Mouse (Mus musculus) MEL (cell line): ENCODE measurements around the gene Msantd1. TPM values are rescaled to one million over a fixed set of nuclear protein-coding genes. Genes with fewer than 3 reads are reported as not detected.
"Not testable (repeated sequence)": the region's sequence is repeated elsewhere in the genome, so short reads cannot be mapped to it uniquely, and the experiment has no call there.

Source experiments
- DNase-seq: peaks from one replicate; pipeline ENCODE4 v3.0.0; 2011; ENCODE audit warnings: low read depth, low spot score
- H3K27ac ChIP-seq: 2 replicates; pipeline ENCODE4 v1.5.1; 2012; ENCODE audit warnings: low read depth, mild to moderate bottlenecking, control low read depth, low read length, moderate library complexity; ENCODE audit not compliant: control insufficient read depth
- H3K27me3 ChIP-seq, 2 experiments: fragments of 150-350 bp in 1 of 2; sonication (generic) in 1 of 2; 2 replicates each; pipeline ENCODE4 v1.6.1; 2012; ENCODE audit warnings: low read length in 2 of 2, mild to moderate bottlenecking in 2 of 2, improper control_type of control experiment in 1 of 2, moderate library complexity in 1 of 2; ENCODE audit not compliant: insufficient read depth in 2 of 2, control insufficient read depth in 1 of 2
- H3K36me3 ChIP-seq, 2 experiments: 2 replicates each; pipeline ENCODE4 v1.6.1; 2012 to 2014; ENCODE audit warnings: low read length in 2 of 2, improper control_type of control experiment in 1 of 2, inconsistent platforms in 1 of 2, mild to moderate bottlenecking in 1 of 2; ENCODE audit not compliant: insufficient read depth in 2 of 2, control insufficient read depth in 1 of 2
- H3K4me1 ChIP-seq, 2 experiments: fragments of 150-350 bp in 1 of 2; sonication (generic) in 1 of 2; 2 replicates each; pipeline ENCODE4 v1.6.1; 2012; ENCODE audit warnings: low read length in 2 of 2, improper control_type of control experiment in 1 of 2, mild to moderate bottlenecking in 1 of 2; ENCODE audit not compliant: insufficient read depth in 2 of 2, control insufficient read depth in 1 of 2
- H3K4me3 ChIP-seq, 2 experiments: fragments of 150-350 bp in 1 of 2; sonication (generic) in 1 of 2; 2 replicates each; pipeline ENCODE4 v1.5.1; 2012; ENCODE audit warnings: low read depth in 2 of 2, low read length in 2 of 2, mild to moderate bottlenecking in 2 of 2, moderate library complexity in 2 of 2, control low read depth in 1 of 2, improper control_type of control experiment in 1 of 2; ENCODE audit not compliant: control insufficient read depth in 1 of 2, insufficient read depth in 1 of 2
- H3K79me2 ChIP-seq: 2 replicates; pipeline ENCODE4 v1.6.1; 2012; ENCODE audit warnings: mild to moderate bottlenecking, low read length, moderate library complexity; ENCODE audit not compliant: control insufficient read depth, poor library complexity, insufficient read depth
- H3K9ac ChIP-seq: 2 replicates; pipeline ENCODE4 v1.6.1; 2012; ENCODE audit warnings: low read depth, mild to moderate bottlenecking, control low read depth, low read length, moderate library complexity; ENCODE audit not compliant: control insufficient read depth, poor library complexity, severe bottlenecking
- H3K9me3 ChIP-seq: fragments of 150-350 bp; sonication (generic); replicated peaks from 2 replicates; pipeline ENCODE4 v1.6.1; 2012; ENCODE audit warnings: mild to moderate bottlenecking, low read length, improper control_type of control experiment, moderate library complexity; ENCODE audit not compliant: insufficient read depth
- CHD1 ChIP-seq: IDR thresholded peaks from 2 replicates; pipeline ENCODE4 v1.6.1; 2012; ENCODE audit warnings: low read depth, mild to moderate bottlenecking, inconsistent platforms, low read length, improper control_type of control experiment
- CHD2 ChIP-seq: IDR thresholded peaks from 2 replicates; pipeline ENCODE4 v1.6.1; 2011; ENCODE audit warnings: low read length, improper control_type of control experiment
- EP300 ChIP-seq, 2 experiments: IDR thresholded peaks; 2 replicates each; pipeline ENCODE4 v1.6.1; 2011; ENCODE audit warnings: improper control_type of control experiment in 2 of 2, low read length in 2 of 2, low read depth in 1 of 2, mild to moderate bottlenecking in 1 of 2
- ETS1 ChIP-seq: IDR thresholded peaks from 2 replicates; pipeline ENCODE4 v1.6.1; 2012; ENCODE audit warnings: low read depth, mild to moderate bottlenecking, inconsistent platforms, low read length, improper control_type of control experiment, moderate library complexity
- GABPA ChIP-seq: IDR thresholded peaks from 2 replicates; pipeline ENCODE4 v1.6.1; 2012; ENCODE audit warnings: low read depth, mild to moderate bottlenecking, inconsistent platforms, low read length, improper control_type of control experiment, moderate library complexity
- GATA1 ChIP-seq: IDR thresholded peaks from 2 replicates; pipeline ENCODE4 v1.6.1; 2011; ENCODE audit warnings: low read depth, low read length, improper control_type of control experiment
- JUND ChIP-seq: IDR thresholded peaks from 2 replicates; pipeline ENCODE4 v1.6.1; 2011; ENCODE audit warnings: low read depth, mild to moderate bottlenecking, improper control_type of control experiment, low read length
- MAFK ChIP-seq: IDR thresholded peaks from 2 replicates; pipeline ENCODE4 v1.6.1; 2011; ENCODE audit warnings: low read depth, mild to moderate bottlenecking, low read length, improper control_type of control experiment, borderline replicate concordance
- MEF2A ChIP-seq: IDR thresholded peaks from 2 replicates; pipeline ENCODE4 v1.6.1; 2014; ENCODE audit warnings: low read depth, mild to moderate bottlenecking, inconsistent platforms, low read length, improper control_type of control experiment; ENCODE audit not compliant: poor library complexity, insufficient replicate concordance, severe bottlenecking; ENCODE audit errors: extremely low read depth
- MXI1 ChIP-seq: IDR thresholded peaks from 2 replicates; pipeline ENCODE4 v1.6.1; 2011; ENCODE audit warnings: mild to moderate bottlenecking, low read depth, low read length, improper control_type of control experiment
- POLR2A ChIP-seq, 2 experiments: IDR thresholded peaks; 2 replicates each; pipeline ENCODE4 v1.6.1; 2011 to 2012; ENCODE audit warnings: low read length in 2 of 2, mild to moderate bottlenecking in 2 of 2, control low read depth in 1 of 2, improper control_type of control experiment in 1 of 2, low read depth in 1 of 2, moderate library complexity in 1 of 2; ENCODE audit not compliant: control insufficient read depth in 1 of 2, insufficient read depth in 1 of 2, poor library complexity in 1 of 2
- POLR2AphosphoS2 ChIP-seq: IDR thresholded peaks from 2 replicates; pipeline ENCODE4 v1.6.1; 2011; ENCODE audit warnings: low read length, improper control_type of control experiment
- POLR2AphosphoS5 ChIP-seq: IDR thresholded peaks from 2 replicates; pipeline ENCODE4 v1.6.1; 2012; ENCODE audit warnings: low read depth, borderline replicate concordance, mild to moderate bottlenecking, inconsistent platforms, low read length, moderate library complexity, mixed read lengths
- SMC3 ChIP-seq: IDR thresholded peaks from 2 replicates; pipeline ENCODE4 v1.6.1; 2011; ENCODE audit warnings: low read depth, low read length, improper control_type of control experiment
- TAL1 ChIP-seq: IDR thresholded peaks from 2 replicates; pipeline ENCODE4 v1.6.1; 2012; ENCODE audit warnings: mild to moderate bottlenecking, inconsistent platforms, low read length, moderate library complexity, mixed read lengths
- TBP ChIP-seq: IDR thresholded peaks from 2 replicates; pipeline ENCODE4 v1.8.0; 2011; ENCODE audit warnings: low read depth, low read length, improper control_type of control experiment
- TCF12 ChIP-seq: IDR thresholded peaks from 2 replicates; pipeline ENCODE4 v1.6.1; 2014; ENCODE audit warnings: low read depth, mild to moderate bottlenecking, inconsistent platforms, low read length, improper control_type of control experiment, moderate library complexity
- UBTF ChIP-seq: IDR thresholded peaks from 2 replicates; pipeline ENCODE4 v1.6.1; 2012; ENCODE audit warnings: low read depth, mild to moderate bottlenecking, inconsistent platforms, low read length, improper control_type of control experiment, moderate library complexity, borderline replicate concordance; ENCODE audit not compliant: insufficient read depth
- USF2 ChIP-seq, 2 experiments: IDR thresholded peaks; 2 replicates each; pipeline ENCODE4 v1.6.1; 2011 to 2012; ENCODE audit warnings: improper control_type of control experiment in 2 of 2, low read length in 2 of 2, borderline replicate concordance in 1 of 2, inconsistent platforms in 1 of 2, low read depth in 1 of 2, mild to moderate bottlenecking in 1 of 2; ENCODE audit not compliant: insufficient read depth in 1 of 2
- ZNF384 ChIP-seq: IDR thresholded peaks from 2 replicates; pipeline ENCODE4 v1.6.1; 2012; ENCODE audit warnings: low read depth, mild to moderate bottlenecking, inconsistent platforms, low read length, improper control_type of control experiment
- polyA plus RNA-seq, 2 experiments: library from polyadenylated mRNA; stranded (reverse) in 1 of 2; unstranded in 1 of 2; fragments of >175 nt in 1 of 2; fragments of >200 nt in 1 of 2; gene quantifications; 2 replicates each; pipeline versions ENCODE4 v1.2.1 to v1.2.4; 2012; ENCODE audit warnings: low replicate concordance in 2 of 2, low read depth in 1 of 2; ENCODE audit not compliant: insufficient read length in 2 of 2, insufficient read depth in 1 of 2, missing spikeins in 1 of 2
- total RNA-seq: library from RNA; depleted of rRNA; stranded (reverse); fragments of 300-350 nt; gene quantifications from 2 replicates; pipeline ENCODE4 v1.2.3, GENCODE M21; 2012

Msantd1 gene
- total and polyA plus RNA-seq, 3 experiments, result 0.27 to 0.88 TPM; not detected in 1

DNA sequence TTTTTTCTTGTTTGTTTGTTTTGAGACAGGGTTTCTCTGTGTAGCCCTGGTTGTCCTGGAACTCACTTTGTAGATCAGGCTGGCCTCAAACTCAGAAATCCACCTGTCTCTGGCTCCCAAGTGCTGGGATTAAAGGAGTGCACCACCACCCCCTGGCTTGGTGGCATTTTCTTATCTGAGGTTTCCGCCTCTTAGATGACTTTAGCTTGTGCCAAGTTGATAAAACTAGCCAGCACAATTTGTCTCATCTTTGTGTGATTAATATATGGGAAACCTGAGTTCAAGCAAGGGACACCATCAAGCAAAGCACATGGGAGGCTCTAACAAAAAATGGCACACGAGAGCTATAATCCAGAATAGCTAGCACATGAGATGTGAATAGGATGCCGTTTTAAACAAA, 27.5 kb upstream of the Msantd1 start:
- not testable (repeated sequence) for H3K79me2 ChIP-seq, H3K9ac ChIP-seq, H3K4me3 ChIP-seq, DNase-seq, H3K27me3 ChIP-seq, H3K9me3 ChIP-seq
- peaks cover 17 to 47% of the 10 kb centered on the region in 2 experiments for H3K36me3 ChIP-seq
- H3K27ac ChIP-seq, result 0 out of 2 replicates have a peak overlapping the region, but pooled peaks have one; percentile 11
- H3K4me1 ChIP-seq, result peaks cover 13 to 15% of the 10 kb centered on the region in 2 experiments
- peak; percentile 26; the same call in 1 of the 2 replicates for TF ChIP-seq MXI1
- TF ChIP-seq GATA1, result 0 out of 2 replicates have a peak, but pooled peaks have one; percentile 22
- peak in 1 of 2 experiments; percentile 26; a peak in 1 of 4 replicates for TF ChIP-seq EP300 (IDR thresholded peaks at IDR 0.05; ENCODE audit: low read depth in 1 of 2, low read length in 2 of 2)
- TF ChIP-seq, all 39 proteins: peak for 3; not testable (repeated sequence) for 36

DNA sequence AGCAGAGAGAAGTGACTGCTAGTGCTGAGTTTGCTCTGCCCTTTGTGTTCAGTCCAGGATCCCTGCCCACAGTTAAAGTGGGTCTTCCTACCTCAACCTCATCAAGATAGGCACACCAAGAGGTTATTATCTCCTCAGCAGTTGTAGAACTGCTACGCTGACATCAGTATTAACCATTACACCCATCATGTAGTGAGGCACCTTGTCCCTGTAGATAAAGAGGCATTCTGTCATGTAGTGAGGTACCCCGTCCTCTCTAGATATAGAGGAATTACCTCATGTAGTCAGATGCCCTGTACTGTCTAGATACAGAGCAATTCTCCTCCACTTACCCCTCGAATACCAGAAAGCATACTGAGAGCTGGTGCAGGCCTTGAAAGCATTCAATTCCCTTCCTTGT, 26.8 kb upstream of the Msantd1 start:
- Histone ChIP-seq H3K79me2 (no peaks in the 10 kb centered on the region), H3K4me1 (peaks cover 13 to 15% of the 10 kb centered on the region in 2 experiments), H3K36me3 (peaks cover 17 to 47% of the 10 kb centered on the region in 2 experiments), H3K27ac (peak overlapping the region; percentile 57), H3K9ac (no peak overlapping the region), H3K27me3 (no peaks in the 10 kb centered on the region), H3K9me3 (no peaks in the 10 kb centered on the region), H3K4me3 (no peak overlapping the region)
- DNase-seq, result peak; percentile 70
- no peak for TF ChIP-seq MEF2A
- no peak for TF ChIP-seq CHD2
- no peak for TF ChIP-seq GABPA
- TF ChIP-seq POLR2AphosphoS2, result no peak
- no peak for TF ChIP-seq POLR2AphosphoS5
- no peak for TF ChIP-seq JUND
- TF ChIP-seq UBTF, result no peak
- no peak for TF ChIP-seq ZNF384
- TF ChIP-seq MAFK, result no peak
- peak; percentile 64 to 78; a peak in 3 of 4 replicates for TF ChIP-seq EP300 (IDR thresholded peaks at IDR 0.05; ENCODE audit: low read depth in 1 of 2, low read length in 2 of 2)
- TF ChIP-seq CHD1, result no peak
- peak; percentile 29; the same call in 1 of the 2 replicates for TF ChIP-seq TAL1
- TF ChIP-seq SMC3, result no peak
- peak; percentile 94 for TF ChIP-seq ETS1
- TF ChIP-seq POLR2A (IDR thresholded peaks at IDR 0.05; ENCODE audit: control insufficient read depth in 1 of 2, insufficient read depth in 1 of 2, low read depth in 1 of 2, low read length in 2 of 2, poor library complexity in 1 of 2), result no peak
- peak; percentile 86 for TF ChIP-seq GATA1
- peak; percentile 84 for TF ChIP-seq TCF12
- no peak for TF ChIP-seq TBP
- no peak for TF ChIP-seq USF2 (IDR thresholded peaks at IDR 0.05; ENCODE audit: borderline replicate concordance in 1 of 2, insufficient read depth in 1 of 2, low read depth in 1 of 2, low read length in 2 of 2)
